9 mouse cellular contexts compared by ENCODE assay signal in genomic region chr4:107937338-107937737, GRCm38 (mm10). TPM values are rescaled to one million over a fixed set of nuclear protein-coding genes. Genes with fewer than 3 reads are reported as not detected.
DNase-seq lines count a peak whose midpoint lies in the region; ATAC-seq and TF ChIP-seq lines count a peak whose summit lies in the region.
"Had no signal": no experiment of that assay in that cellular context is flagged by ENCODE, and none has a peak within 500 bp of the region (broad histone marks: within the 10 kb centered on the region; RNA-seq: fewer than 3 reads in every experiment).

No protein-coding gene starts in this region.

- intact Hi-C loops in heart, postnatal 25 days (cut with DNase I): no loop called here

- no peak for ATAC-seq in forebrain, embryonic 11.5 days (replicated peaks; ENCODE audit: low FRiP score)
- peak; percentile 92 for ATAC-seq in lung, postnatal 0 days

- TF ChIP-seq CTCF in MEL (IDR thresholded peaks at IDR 0.05 in 2 of 3, conservative IDR thresholded peaks at IDR 0.05 in 1 of 3; ENCODE audit: control insufficient read depth in 1 of 3, insufficient read depth in 1 of 3, low read depth in 2 of 3, low read length in 3 of 3, poor library complexity in 1 of 3, severe bottlenecking in 1 of 3): peak; percentile 46 to 82 (median 78)
- peak; percentile 79 for TF ChIP-seq CTCF in lung, postnatal 0 days (IDR thresholded peaks at IDR 0.05)

- peaks cover 0 to 6% of the 10 kb centered on the region in 2 experiments; a peak in 2 of 4 replicates for H3K4me1 ChIP-seq in MEL (ENCODE audit: control insufficient read depth in 1 of 2, insufficient read depth in 2 of 2, low read length in 2 of 2)
- H3K4me1 ChIP-seq in forebrain, embryonic 11.5 days (replicated peaks; ENCODE audit: control insufficient read depth, insufficient read depth, low read length): no peaks in the 10 kb centered on the region
- no peaks in the 10 kb centered on the region for H3K4me1 ChIP-seq in lung, postnatal 0 days (ENCODE audit: insufficient read depth, low read depth, low read length)

- H3K27ac ChIP-seq in MEL (ENCODE audit: control insufficient read depth, low read depth, low read length): no peak overlapping the region
- no peak overlapping the region for H3K27ac ChIP-seq in forebrain, embryonic 11.5 days (ENCODE audit: low read depth, low read length)
- no peak overlapping the region for H3K27ac ChIP-seq in lung, postnatal 0 days (ENCODE audit: low read length)

- H3K27me3 ChIP-seq in MEL (ENCODE audit: control insufficient read depth in 1 of 2, insufficient read depth in 2 of 2, low read length in 2 of 2): no peaks in the 10 kb centered on the region; a peak in 1 of 4 replicates
- no peaks in the 10 kb centered on the region for H3K27me3 ChIP-seq in forebrain, embryonic 11.5 days (ENCODE audit: control insufficient read depth, insufficient read depth, low read length)
- no peaks in the 10 kb centered on the region for H3K27me3 ChIP-seq in lung, postnatal 0 days (replicated peaks; ENCODE audit: insufficient read depth, low read length)

- TF ChIP-seq RAD21 in MEL (IDR thresholded peaks at IDR 0.05; ENCODE audit: low read depth, low read length): peak; percentile 79

- H3K79me2 ChIP-seq in MEL (ENCODE audit: control insufficient read depth, insufficient read depth, low read length, poor library complexity): no peaks in the 10 kb centered on the region

- no peak overlapping the region for H3K4me2 ChIP-seq in forebrain, embryonic 11.5 days (ENCODE audit: low read depth, low read length, severe bottlenecking)
- H3K4me2 ChIP-seq in lung, postnatal 0 days (replicated peaks; ENCODE audit: low read depth, low read length): no peak overlapping the region

- no peak for TF ChIP-seq POLR2A in MEL (IDR thresholded peaks at IDR 0.05; ENCODE audit: control insufficient read depth in 1 of 2, insufficient read depth in 1 of 2, low read depth in 1 of 2, low read length in 2 of 2, poor library complexity in 1 of 2)

- no peaks in the 10 kb centered on the region; a peak in 1 of 4 replicates for H3K36me3 ChIP-seq in MEL (ENCODE audit: control insufficient read depth in 1 of 2, insufficient read depth in 2 of 2, low read length in 2 of 2)
- no peaks in the 10 kb centered on the region for H3K36me3 ChIP-seq in forebrain, embryonic 11.5 days (ENCODE audit: control insufficient read depth, insufficient read depth, low read length)
- no peaks in the 10 kb centered on the region for H3K36me3 ChIP-seq in lung, postnatal 0 days (ENCODE audit: insufficient read depth, low read length)

- no peaks in the 10 kb centered on the region for H3K9me3 ChIP-seq in MEL (replicated peaks; ENCODE audit: insufficient read depth, low read length)
- H3K9me3 ChIP-seq in forebrain, embryonic 11.5 days (ENCODE audit: control insufficient read depth, low read length): no peaks in the 10 kb centered on the region
- H3K9me3 ChIP-seq in lung, postnatal 0 days (ENCODE audit: low read length): no peaks in the 10 kb centered on the region

- TF ChIP-seq EP300 in MEL (IDR thresholded peaks at IDR 0.05; ENCODE audit: low read depth in 1 of 2, low read length in 2 of 2): no peak
- peak; percentile 22; the same call in 1 of the 2 replicates for TF ChIP-seq EP300 in lung, postnatal 0 days (IDR thresholded peaks at IDR 0.05)

- 26% methylated on average over 6 of the region's 6 CpGs for WGBS in forebrain, embryonic 11.5 days
- WGBS in lung, postnatal 0 days: 16% methylated on average over 6 of the region's 6 CpGs

- DNase-seq in MEL (ENCODE audit: low read depth, low spot score): peak; percentile 72
- DNase-seq in adrenal gland, postnatal 25 days: peak; percentile 74
- DNase-seq in forebrain, embryonic 11.5 days (ENCODE audit: low spot score): peak; percentile 75
- DNase-seq in heart, postnatal 25 days (ENCODE audit: low spot score): peak; percentile 55
- DNase-seq in layer of hippocampus, adult 9-10 months (ENCODE audit: low spot score): peak; percentile 45
- peak; percentile 94 for DNase-seq in lung, postnatal 0 days (ENCODE audit: low spot score)
- DNase-seq in skeletal muscle tissue, adult 2 months (ENCODE audit: low read depth, low spot score): peak; percentile 56
- no peak for DNase-seq in c-Kit-positive CD71-positive TER-119-positive erythroid progenitor cells, embryonic 14.5 days (ENCODE audit: low spot score)

- H3K4me3 ChIP-seq in MEL (ENCODE audit: control insufficient read depth in 1 of 2, insufficient read depth in 1 of 2, low read depth in 2 of 2, low read length in 2 of 2): no peak overlapping the region
- no peak overlapping the region for H3K4me3 ChIP-seq in forebrain, embryonic 11.5 days (ENCODE audit: low read depth, low read length)
- H3K4me3 ChIP-seq in lung, postnatal 0 days (ENCODE audit: low read depth, low read length): no peak overlapping the region

- H3K9ac ChIP-seq in MEL (ENCODE audit: control insufficient read depth, low read depth, low read length, poor library complexity, severe bottlenecking): no peak overlapping the region
- H3K9ac ChIP-seq in forebrain, embryonic 11.5 days (ENCODE audit: low read length): no peak overlapping the region
- no peak overlapping the region for H3K9ac ChIP-seq in lung, postnatal 0 days (replicated peaks; ENCODE audit: low read depth)

TF ChIP-seq in MEL, 35 proteins besides CTCF, POLR2A, EP300 and RAD21:
- TF ChIP-seq HCFC1 (IDR thresholded peaks at IDR 0.05; ENCODE audit: low read depth, low read length): no peak
- no peak for TF ChIP-seq USF2 (IDR thresholded peaks at IDR 0.05; ENCODE audit: borderline replicate concordance in 1 of 2, insufficient read depth in 1 of 2, low read depth in 1 of 2, low read length in 2 of 2)
- no peak for TF ChIP-seq POLR2AphosphoS2 (IDR thresholded peaks at IDR 0.05; ENCODE audit: low read length)
- TF ChIP-seq TBP (IDR thresholded peaks at IDR 0.05; ENCODE audit: low read depth, low read length): no peak
- no peak for TF ChIP-seq CHD2 (IDR thresholded peaks at IDR 0.05; ENCODE audit: low read length)
- TF ChIP-seq SMC3 (IDR thresholded peaks at IDR 0.05; ENCODE audit: low read depth, low read length): peak; percentile 80
- peak; percentile 51 for TF ChIP-seq ZC3H11A (IDR thresholded peaks at IDR 0.05; ENCODE audit: low read depth, low read length)
- TF ChIP-seq MAX (IDR thresholded peaks at IDR 0.05; ENCODE audit: low read length): no peak
- TF ChIP-seq JUND (IDR thresholded peaks at IDR 0.05; ENCODE audit: low read depth, low read length): no peak

RNA-seq across cellular contexts. Expression of gene Cpt2, which starts 13.9 kb away (rescaled TPM):
- 14.0 and 16.1 TPM in 2 replicates for total RNA-seq in MEL (2012; rRNA removed)
- 10 to 100 TPM in 1 of 2 experiments, not detected in 1; 37.6 TPM for polyA plus RNA-seq in MEL (2012; ENCODE audit: insufficient read depth in 1 of 2, insufficient read length in 2 of 2, low read depth in 1 of 2, low replicate concordance in 2 of 2, missing spikeins in 1 of 2)
- 180 TPM in 2 replicates for total RNA-seq in adrenal gland, postnatal 25 days (2021)
- polyA plus RNA-seq in forebrain, embryonic 11.5 days (2014; fragmentation: Nextera tagmentation; extraction: Ambion mirVana): 30.9 and 31.6 TPM in 2 replicates
- total RNA-seq in heart, postnatal 25 days (2021): 100 to 1,000 TPM; 269 to 275 TPM
- polyA plus RNA-seq in lung, postnatal 0 days (2015; fragmentation: Nextera tagmentation; extraction: Ambion mirVana): 32.2 and 33.9 TPM in 2 replicates

RNA-seq across cellular contexts. Expression of gene Slc1a7, which starts 30.8 kb away (rescaled TPM):
- not detected in 2 replicates for total RNA-seq in MEL (2012; rRNA removed)
- under 1 TPM in 1 of 2 experiments, not detected in 1; 0.68 TPM for polyA plus RNA-seq in MEL (2012; ENCODE audit: insufficient read depth in 1 of 2, insufficient read length in 2 of 2, low read depth in 1 of 2, low replicate concordance in 2 of 2, missing spikeins in 1 of 2)
- 0.58 TPM in 1 of 2 replicates, not detected in the other for total RNA-seq in adrenal gland, postnatal 25 days (2021)
- not detected in 2 replicates for polyA plus RNA-seq in forebrain, embryonic 11.5 days (2014; fragmentation: Nextera tagmentation; extraction: Ambion mirVana)
- under 1 TPM; 0.29 to 0.39 TPM for total RNA-seq in heart, postnatal 25 days (2021)
- 0.17 and 0.48 TPM in 2 replicates for polyA plus RNA-seq in lung, postnatal 0 days (2015; fragmentation: Nextera tagmentation; extraction: Ambion mirVana)
- polyA plus RNA-seq: heart, embryonic 14.5 days had no signal

RNA-seq across cellular contexts. Expression of gene 0610037L13Rik, which starts 47.7 kb away (rescaled TPM):
- 54.6 and 65.0 TPM in 2 replicates for total RNA-seq in MEL (2012; rRNA removed)
- 10 to 100 TPM in 1 of 2 experiments, not detected in 1; 35.5 TPM for polyA plus RNA-seq in MEL (2012; ENCODE audit: insufficient read depth in 1 of 2, insufficient read length in 2 of 2, low read depth in 1 of 2, low replicate concordance in 2 of 2, missing spikeins in 1 of 2)
- total RNA-seq in adrenal gland, postnatal 25 days (2021): 53.2 and 79.0 TPM in 2 replicates
- polyA plus RNA-seq in forebrain, embryonic 11.5 days (2014; fragmentation: Nextera tagmentation; extraction: Ambion mirVana): 108 and 116 TPM in 2 replicates
- 10 to 100 TPM; 52.3 to 57.1 TPM for total RNA-seq in heart, postnatal 25 days (2021)
- polyA plus RNA-seq in lung, postnatal 0 days (2015; fragmentation: Nextera tagmentation; extraction: Ambion mirVana): 92.4 and 92.7 TPM in 2 replicates

RNA-seq across cellular contexts. Expression of gene Magoh, which starts 57.8 kb away (rescaled TPM):
- total RNA-seq in MEL (2012; rRNA removed): 265 and 276 TPM in 2 replicates
- polyA plus RNA-seq in MEL (2012; ENCODE audit: insufficient read depth in 1 of 2, insufficient read length in 2 of 2, low read depth in 1 of 2, low replicate concordance in 2 of 2, missing spikeins in 1 of 2): 100 to 1,000 TPM in 1 of 2 experiments, not detected in 1; 207 TPM
- total RNA-seq in adrenal gland, postnatal 25 days (2021): 71.6 and 79.4 TPM in 2 replicates
- 214 and 246 TPM in 2 replicates for polyA plus RNA-seq in forebrain, embryonic 11.5 days (2014; fragmentation: Nextera tagmentation; extraction: Ambion mirVana)
- total RNA-seq in heart, postnatal 25 days (2021): 10 to 100 TPM; 42.2 to 47.8 TPM
- 111 TPM in 2 replicates for polyA plus RNA-seq in lung, postnatal 0 days (2015; fragmentation: Nextera tagmentation; extraction: Ambion mirVana)

Comparison
In these comparisons a context has a peak if more than half of its experiments do, and no peak if none do; other contexts are left out.
1. RNA of gene Cpt2, which starts 13.9 kb away (total RNA-seq): 269 to 275 TPM in heart, postnatal 25 days and 180 TPM in adrenal gland, postnatal 25 days; 14.0 to 16.1 TPM in MEL; every median in the first group is over 10 times any median in the second.